Mouse (Mus musculus) myocyte (in vitro differentiated cells): ENCODE data around the gene Rnf152. TPM values are rescaled to one million over a fixed set of nuclear protein-coding genes. Genes with fewer than 3 reads are reported as not detected.

Source experiments
- H3K27me3 ChIP-seq: one replicate; pipeline ENCODE4 v1.6.1; 2011; ENCODE audit not compliant: control insufficient read depth, insufficient read depth, insufficient read length
- H3K36me3 ChIP-seq: one replicate; pipeline ENCODE4 v1.6.1; 2011; ENCODE audit not compliant: control insufficient read depth, insufficient read depth
- H3K4me2 ChIP-seq: one replicate; pipeline ENCODE4 v1.6.1; 2011; ENCODE audit warnings: low read depth, control low read depth
- H3K4me3 ChIP-seq: one replicate; pipeline ENCODE4 v1.5.1; 2011; ENCODE audit warnings: mild to moderate bottlenecking, control low read depth, moderate library complexity
- H3K79me2 ChIP-seq: one replicate; pipeline ENCODE4 v1.6.1; 2011; ENCODE audit not compliant: control insufficient read depth, insufficient read depth
- H3ac ChIP-seq: one replicate; pipeline ENCODE4 v1.6.1; 2011; ENCODE audit not compliant: control insufficient read depth, insufficient read length
- CEBPB ChIP-seq: IDR thresholded peaks from 2 replicates; pipeline ENCODE4 v1.6.1; 2011; ENCODE audit warnings: mild to moderate bottlenecking, moderate library complexity; ENCODE audit not compliant: poor library complexity, insufficient read depth, severe bottlenecking
- E2F4 ChIP-seq: IDR thresholded peaks from one replicate; pipeline ENCODE4 v1.6.1; 2011; ENCODE audit warnings: mild to moderate bottlenecking, control low read depth, moderate library complexity; ENCODE audit not compliant: insufficient read depth
- MAX ChIP-seq: IDR thresholded peaks from one replicate; pipeline ENCODE4 v1.6.1; 2011; ENCODE audit warnings: low read depth, mild to moderate bottlenecking, control low read depth
- MYOD1 ChIP-seq, 3 experiments: IDR thresholded peaks; one replicate each; pipeline ENCODE4 v1.6.1; 2011; ENCODE audit warnings: control low read depth in 2 of 3, low read depth in 2 of 3, mild to moderate bottlenecking in 2 of 3, moderate library complexity in 1 of 3; ENCODE audit not compliant: insufficient read length in 2 of 3, control insufficient read depth in 1 of 3
- MYOG ChIP-seq, 3 experiments: IDR thresholded peaks; one replicate each; pipeline ENCODE4 v1.6.1; 2011; ENCODE audit warnings: control low read depth in 2 of 3, low read depth in 2 of 3, mild to moderate bottlenecking in 2 of 3; ENCODE audit not compliant: insufficient read length in 2 of 3, control insufficient read depth in 1 of 3, insufficient read depth in 1 of 3
- POLR2A ChIP-seq: IDR thresholded peaks from one replicate; pipeline ENCODE4 v1.6.1; 2011; ENCODE audit warnings: low read depth, mild to moderate bottlenecking, control low read depth, moderate library complexity; ENCODE audit not compliant: insufficient read length
- POLR2AphosphoS2 ChIP-seq: IDR thresholded peaks from one replicate; pipeline ENCODE4 v1.6.1; 2011; ENCODE audit warnings: low read depth, control low read depth; ENCODE audit not compliant: insufficient read length
- REST ChIP-seq: IDR thresholded peaks from one replicate; pipeline ENCODE4 v1.6.1; 2011; ENCODE audit warnings: mild to moderate bottlenecking, control low read depth, moderate library complexity; ENCODE audit not compliant: insufficient read depth, insufficient read length
- SRF ChIP-seq: IDR thresholded peaks from one replicate; pipeline ENCODE4 v1.6.1; 2011; ENCODE audit warnings: low read depth; ENCODE audit not compliant: control insufficient read depth, insufficient read length
- TCF12 ChIP-seq: IDR thresholded peaks from one replicate; pipeline ENCODE4 v1.6.1; 2011; ENCODE audit warnings: mild to moderate bottlenecking, control low read depth; ENCODE audit not compliant: poor library complexity, insufficient read depth, severe bottlenecking
- TCF3 ChIP-seq: IDR thresholded peaks from one replicate; pipeline ENCODE4 v1.6.1; 2011; ENCODE audit warnings: low read depth, control low read depth; ENCODE audit not compliant: insufficient read length
- USF1 ChIP-seq: IDR thresholded peaks from one replicate; pipeline ENCODE4 v1.6.1; 2011; ENCODE audit warnings: low read depth, mild to moderate bottlenecking, control low read depth, moderate library complexity
- polyA plus RNA-seq: library from polyadenylated mRNA; unstranded; fragments of >200 nt; fragmentation: generic; extraction: Trizol; gene quantifications from one replicate; pipeline ENCODE4 v1.2.1, GENCODE M21; 2012; ENCODE audit warnings: missing spikeins

The Rnf152 gene
- polyA plus RNA-seq, 1 experiment = 0.01 TPM

GRCm38 (mm10) chr1:105243359-105244142, 113.0 kb downstream of the Rnf152 start:
- TF ChIP-seq MAX (no peak), TCF12 (no peak), USF1 (no peak), MYOD1 (IDR thresholded peaks at IDR 0.05; ENCODE audit: control insufficient read depth in 1 of 3, insufficient read length in 2 of 3, low read depth in 2 of 3) (no peak), REST (no peak), SRF (no peak), POLR2AphosphoS2 (no peak), MYOG (IDR thresholded peaks at IDR 0.05; ENCODE audit: control insufficient read depth in 1 of 3, insufficient read depth in 1 of 3, insufficient read length in 2 of 3, low read depth in 2 of 3) (no peak), POLR2A (no peak)
- H3K36me3 ChIP-seq = no peaks in the 10 kb centered on the region
- H3K4me3 ChIP-seq = no peak overlapping the region
- no peak overlapping the region for H3K4me2 ChIP-seq
- H3K79me2 ChIP-seq = no peaks in the 10 kb centered on the region
- H3K27me3 ChIP-seq = no peaks in the 10 kb centered on the region
- no peak overlapping the region for H3ac ChIP-seq

DNA sequence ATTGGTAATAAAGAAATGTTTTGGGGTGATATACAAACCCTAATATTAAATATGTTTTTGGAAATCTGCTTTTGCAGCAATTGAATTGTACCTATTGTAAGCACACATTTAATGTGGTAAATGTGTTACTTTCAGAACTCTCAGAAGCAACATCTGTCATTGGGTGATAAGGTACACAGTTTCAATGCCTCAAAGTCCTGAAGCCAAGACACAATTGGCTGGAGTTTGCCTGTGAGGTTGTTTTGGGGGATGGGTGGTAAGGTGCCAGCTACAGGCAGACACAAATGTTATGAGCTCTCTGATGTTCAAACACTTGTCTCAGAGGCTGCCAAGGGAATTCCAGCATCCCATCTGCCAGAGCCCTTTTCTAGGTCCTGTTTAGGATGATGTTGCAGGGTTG, 116.3 kb downstream of the Rnf152 start:
- no peaks in the 10 kb centered on the region for H3K79me2 ChIP-seq
- no peak overlapping the region for H3K4me2 ChIP-seq
- TF ChIP-seq TCF3 (no peak), MYOG (IDR thresholded peaks at IDR 0.05; ENCODE audit: control insufficient read depth in 1 of 3, insufficient read depth in 1 of 3, insufficient read length in 2 of 3, low read depth in 2 of 3) (no peak), TCF12 (no peak), E2F4 (no peak), REST (no peak), CEBPB (no peak), SRF (no peak), POLR2A (no peak), POLR2AphosphoS2 (no peak)
- H3ac ChIP-seq = no peak overlapping the region
- H3K4me3 ChIP-seq = no peak overlapping the region
- H3K27me3 ChIP-seq = no peaks in the 10 kb centered on the region
- H3K36me3 ChIP-seq = no peaks in the 10 kb centered on the region
